Mouse (Mus musculus) right cerebral cortex, postnatal 14 days (tissue): ENCODE measurements around the gene Dnah8.

Experiments
- DNase-seq: peaks from one replicate; pipeline ENCODE4 v3.0.0; 2022

Dnah8 gene

GRCm38 (mm10) chr17:30831170-30831569, 207.0 kb downstream of the Dnah8 start:
- no peak for DNase-seq

GRCm38 (mm10) chr17:30835419-30835818, 211.3 kb downstream of the Dnah8 start:
- no peak for DNase-seq

- DNase-seq = no peak
Measured at GRCm38 (mm10) chr17:30837031-30837430, 212.9 kb downstream of the Dnah8 start.

GRCm38 (mm10) chr17:30840046-30840445, 215.9 kb downstream of the Dnah8 start:
- DNase-seq = no peak

- DNase-seq = no peak
Measured at GRCm38 (mm10) chr17:30842312-30842711, 218.2 kb downstream of the Dnah8 start.

GRCm38 (mm10) chr17:30844321-30844791, 220.2 kb downstream of the Dnah8 start:
- peak; percentile 29 for DNase-seq

GRCm38 (mm10) chr17:30847498-30847897, 223.3 kb downstream of the Dnah8 start:
- DNase-seq = no peak

GRCm38 (mm10) chr17:30848086-30848485, 223.9 kb downstream of the Dnah8 start:
- DNase-seq = no peak

GRCm38 (mm10) chr17:30848804-30849203, 224.7 kb downstream of the Dnah8 start:
- DNase-seq = no peak

GRCm38 (mm10) chr17:30849813-30850212, 225.7 kb downstream of the Dnah8 start:
- no peak for DNase-seq

- DNase-seq = no peak
Measured at GRCm38 (mm10) chr17:30852345-30852744, 228.2 kb downstream of the Dnah8 start.

- DNase-seq = no peak
Measured at GRCm38 (mm10) chr17:30857347-30857746, 233.2 kb downstream of the Dnah8 start.

GRCm38 (mm10) chr17:30858586-30859259, 234.6 kb downstream of the Dnah8 start:
- DNase-seq = no peak

GRCm38 (mm10) chr17:30859989-30860585, 235.9 kb downstream of the Dnah8 start:
- no peak for DNase-seq

GRCm38 (mm10) chr17:30860606-30861005, 236.5 kb downstream of the Dnah8 start:
- DNase-seq = no peak

GRCm38 (mm10) chr17:30866281-30866680, 242.1 kb downstream of the Dnah8 start:
- DNase-seq = no peak

GRCm38 (mm10) chr17:30866966-30867365, 242.8 kb downstream of the Dnah8 start:
- no peak for DNase-seq

GRCm38 (mm10) chr17:30871040-30871439, 246.9 kb downstream of the Dnah8 start:
- DNase-seq = no peak

- no peak for DNase-seq
Measured at GRCm38 (mm10) chr17:30874276-30874675, 250.1 kb downstream of the Dnah8 start.

GRCm38 (mm10) chr17:30877456-30877855, 253.3 kb downstream of the Dnah8 start:
- no peak for DNase-seq

GRCm38 (mm10) chr17:30878626-30879025, 254.5 kb downstream of the Dnah8 start:
- DNase-seq = no peak

- DNase-seq = no peak
Measured at GRCm38 (mm10) chr17:30880391-30880790, 256.2 kb downstream of the Dnah8 start.

GRCm38 (mm10) chr17:30881001-30881400, 256.8 kb downstream of the Dnah8 start:
- no peak for DNase-seq

- DNase-seq = no peak
Measured at GRCm38 (mm10) chr17:30882206-30882605, 258.1 kb downstream of the Dnah8 start.

GRCm38 (mm10) chr17:30883534-30883933, 259.4 kb downstream of the Dnah8 start:
- no peak for DNase-seq
